Mouse (Mus musculus): ENCODE data around the gene Itga2b.
A peak's percentile ranks its signal among the peaks of the same experiment; 100 is the strongest.

Itga2b gene

GRCm38 (mm10) chr11:102435754-102436470 lies 34.0 kb downstream of the Itga2b start:
- DNase-seq (ENCODE audit: low spot score) = no peak

- DNase-seq (ENCODE audit: low spot score) = no peak
Measured at GRCm38 (mm10) chr11:102434816-102435705, 34.9 kb downstream of the Itga2b start.

- DNase-seq (ENCODE audit: low spot score) = peak; percentile 88
Measured at GRCm38 (mm10) chr11:102434406-102434805, 35.5 kb downstream of the Itga2b start.

GRCm38 (mm10) chr11:102433866-102434265 lies 36.1 kb downstream of the Itga2b start:
- no peak for DNase-seq (ENCODE audit: low spot score)

GRCm38 (mm10) chr11:102432896-102433295 lies 37.0 kb downstream of the Itga2b start:
- no peak for DNase-seq (ENCODE audit: low spot score)

GRCm38 (mm10) chr11:102432115-102432843 lies 37.6 kb downstream of the Itga2b start:
- no peak for DNase-seq (ENCODE audit: low spot score)

- DNase-seq (ENCODE audit: low spot score) = no peak
Measured at GRCm38 (mm10) chr11:102431728-102432114, 38.2 kb downstream of the Itga2b start.

- peak; percentile 71 for DNase-seq (ENCODE audit: low spot score)
Measured at GRCm38 (mm10) chr11:102431018-102431645, 38.8 kb downstream of the Itga2b start.

- peak; percentile 74 for DNase-seq (ENCODE audit: low spot score)
Measured at GRCm38 (mm10) chr11:102430121-102431017, 39.6 kb downstream of the Itga2b start, which contains the start of gene Grn. TSS of gene Grn (plus strand) at chr11:102430315.

- DNase-seq (ENCODE audit: low spot score) = no peak
Measured at GRCm38 (mm10) chr11:102429551-102429950, 40.4 kb downstream of the Itga2b start.

GRCm38 (mm10) chr11:102428981-102429540 lies 40.9 kb downstream of the Itga2b start:
- no peak for DNase-seq (ENCODE audit: low spot score)

- no peak for DNase-seq (ENCODE audit: low spot score)
Measured at GRCm38 (mm10) chr11:102425555-102426316, 44.2 kb downstream of the Itga2b start.

GRCm38 (mm10) chr11:102424666-102425065 lies 45.3 kb downstream of the Itga2b start:
- DNase-seq (ENCODE audit: low spot score) = no peak

- DNase-seq (ENCODE audit: low spot score) = no peak
Measured at GRCm38 (mm10) chr11:102421559-102421958, 48.4 kb downstream of the Itga2b start.

- no peak for DNase-seq (ENCODE audit: low spot score)
Measured at GRCm38 (mm10) chr11:102418887-102419286, 51.0 kb downstream of the Itga2b start.

GRCm38 (mm10) chr11:102417160-102417559 lies 52.8 kb downstream of the Itga2b start:
- no peak for DNase-seq (ENCODE audit: low spot score)

- no peak for DNase-seq (ENCODE audit: low spot score)
Measured at GRCm38 (mm10) chr11:102415034-102415802, 54.7 kb downstream of the Itga2b start.

- no peak for DNase-seq (ENCODE audit: low spot score)
Measured at GRCm38 (mm10) chr11:102413059-102413458, 56.9 kb downstream of the Itga2b start.

GRCm38 (mm10) chr11:102411704-102412103 lies 58.2 kb downstream of the Itga2b start:
- peak; percentile 92 for DNase-seq (ENCODE audit: low spot score)

All from urinary bladder, postnatal 25 days (tissue).